Mouse (Mus musculus) cerebellum, postnatal 36 days (tissue): ENCODE measurements around the gene Kantr.

Experiments
- DNase-seq, 2 experiments: peaks; one replicate each; pipeline ENCODE4 v3.0.0; 2021 to 2022; ENCODE audit warnings: mixed read lengths in 2 of 2

The Kantr gene

DNA sequence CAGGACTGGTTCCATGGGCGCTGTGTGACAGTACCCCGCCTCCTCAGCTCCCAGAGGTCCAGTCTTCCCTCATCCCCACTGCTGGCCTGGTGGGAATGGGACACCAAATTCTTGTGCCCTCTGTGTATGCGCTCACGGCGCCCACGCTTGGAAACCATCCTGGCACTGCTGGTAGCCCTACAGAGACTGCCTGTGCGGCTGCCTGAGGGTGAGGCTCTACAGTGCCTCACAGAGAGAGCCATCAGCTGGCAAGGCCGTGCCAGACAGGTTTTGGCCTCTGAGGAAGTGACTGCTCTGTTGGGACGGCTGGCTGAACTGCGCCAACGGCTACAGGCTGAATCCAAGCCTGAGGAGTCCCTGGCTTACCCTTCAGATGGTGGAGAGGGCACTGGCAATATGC is 56.1 kb downstream of the Kantr start:
- DNase-seq, result no peak
